ENCODE assay signal across 20 mouse cellular contexts in genomic region chr1:128724433-128725091, GRCm38 (mm10).
A peak's percentile ranks its signal among the peaks of the same experiment; 100 is the strongest.
DNase-seq lines count a peak whose midpoint lies in the region; TF ChIP-seq lines count a peak whose summit lies in the region.
"Had no signal": no experiment of that assay in that cellular context is flagged by ENCODE, and none has a peak within 500 bp of the region (broad histone marks: within the 10 kb centered on the region; RNA-seq: fewer than 3 reads in every experiment).

No protein-coding gene starts in this region.

- H3K36me3 ChIP-seq in macrophage (ENCODE audit: inconsistent target): no peaks in the 10 kb centered on the region
- H3K36me3 ChIP-seq in splenic B cell, adult 2 months (ENCODE audit: control insufficient read depth, insufficient read depth, low read length, poor library complexity, severe bottlenecking): no peaks in the 10 kb centered on the region
- H3K36me3 ChIP-seq: embryonic facial prominence, embryonic 13.5 days; forebrain, embryonic 12.5 days; midbrain, embryonic 12.5 days; neural tube, embryonic 12.5 days had no signal

- H3K79me2 ChIP-seq in macrophage (ENCODE audit: inconsistent target): no peaks in the 10 kb centered on the region

- no peak for TF ChIP-seq POLR2A in lung, adult 2 months (IDR thresholded peaks at IDR 0.05; ENCODE audit: borderline replicate concordance, extremely low read depth, low read depth, low read length)
- TF ChIP-seq POLR2A in bone marrow, adult 2 months (IDR thresholded peaks at IDR 0.05; ENCODE audit: borderline replicate concordance, control insufficient read depth, low read depth, low read length): no peak

- peak overlapping the region; percentile 50; the same call in 1 of the 2 replicates for H3K27ac ChIP-seq in bone marrow, adult 2 months (ENCODE audit: control insufficient read depth, insufficient read depth, low read depth, low read length, poor library complexity)
- H3K27ac ChIP-seq in macrophage: peak overlapping the region; percentile 62
- H3K27ac ChIP-seq: embryonic facial prominence, embryonic 13.5 days; forebrain, embryonic 12.5 days; left cerebral cortex, adult 2 months; midbrain, embryonic 12.5 days; neural tube, embryonic 12.5 days had no signal

- H3K4me3 ChIP-seq in lung, adult 2 months (replicated peaks; ENCODE audit: extremely low read depth, low read depth, low read length): no peak overlapping the region
- no peak overlapping the region for H3K4me3 ChIP-seq in bone marrow, adult 2 months (replicated peaks; ENCODE audit: control insufficient read depth, low read depth, low read length)
- H3K4me3 ChIP-seq in macrophage (ENCODE audit: inconsistent target): no peak overlapping the region
- H3K4me3 ChIP-seq: embryonic facial prominence, embryonic 13.5 days; erythroblast, embryonic 14.5 days; forebrain, embryonic 12.5 days; left cerebral cortex, adult 2 months; midbrain, embryonic 12.5 days; neural tube, embryonic 12.5 days had no signal

- peak; percentile 17 for DNase-seq in lung, postnatal 25 days (ENCODE audit: low spot score)
- DNase-seq in lung, adult 2 months: no peak
- DNase-seq in splenic B cell, adult 2 months (ENCODE audit: low read depth, low spot score): peak; percentile 68
- DNase-seq in cerebellum, adult 9-11 months: no peak
- no peak for DNase-seq in frontal cortex, adult 2 months (ENCODE audit: extremely low spot score in 1 of 2, low spot score in 1 of 2)
- DNase-seq: adrenal gland, postnatal 14 days; cerebellum, adult 11 months; cerebellum, postnatal 25 days; embryo, embryonic 11 days; kidney, postnatal 10 days; thymus, adult 18-20 months; thymus, postnatal 36 days had no signal

- 52% methylated on average over 6 of the region's 6 CpGs for WGBS in lung, adult 2 months
- WGBS in bone marrow, adult 2 months: 31% methylated on average over 6 of the region's 6 CpGs
- 36% methylated on average over 6 of the region's 6 CpGs for WGBS in macrophage (ENCODE audit: missing documents)

- H3K27me3 ChIP-seq in splenic B cell, adult 2 months (ENCODE audit: control insufficient read depth, insufficient read depth, low read length, poor library complexity, severe bottlenecking): no peaks in the 10 kb centered on the region
- H3K27me3 ChIP-seq: embryonic facial prominence, embryonic 13.5 days; forebrain, embryonic 12.5 days; midbrain, embryonic 12.5 days; neural tube, embryonic 12.5 days had no signal

- H3K4me1 ChIP-seq in lung, adult 2 months (ENCODE audit: control insufficient read depth, insufficient read depth, low read length): peaks cover 5% of the 10 kb centered on the region
- no peaks in the 10 kb centered on the region; the same call in 1 of the 2 replicates for H3K4me1 ChIP-seq in bone marrow, adult 2 months (ENCODE audit: control insufficient read depth, insufficient read depth, low read length)
- H3K4me1 ChIP-seq: embryonic facial prominence, embryonic 13.5 days; forebrain, embryonic 12.5 days; midbrain, embryonic 12.5 days; neural tube, embryonic 12.5 days had no signal

- TF ChIP-seq CTCF in lung, adult 2 months (IDR thresholded peaks at IDR 0.05; ENCODE audit: insufficient read depth, low read length): no peak
- TF ChIP-seq CTCF in bone marrow, adult 2 months (IDR thresholded peaks at IDR 0.05; ENCODE audit: control insufficient read depth, insufficient read depth, low read length): no peak

Comparison
In these comparisons a context has a peak if more than half of its experiments do, and no peak if none do; other contexts are left out.
1. DNase-seq: peak in lung, postnatal 25 days (single experiment) and splenic B cell, adult 2 months (single experiment); none in lung, adult 2 months (single experiment), cerebellum, adult 9-11 months (single experiment) and frontal cortex, adult 2 months (0 of 2).